Mouse (Mus musculus) central nervous system, embryonic 11.5 days (tissue): ENCODE data around the gene Dnajc14. TPM values are rescaled to one million over a fixed set of nuclear protein-coding genes. Genes with fewer than 3 reads are reported as not detected.

Experiments used
- polyA plus RNA-seq: library from polyadenylated mRNA; depleted of rRNA; stranded (reverse); fragments of >200 nt; gene quantifications from 2 replicates; pipeline ENCODE4 v1.2.3, GENCODE M21; 2012; rRNA removed

Dnajc14 gene
- 31.5 and 33.5 TPM in 2 replicates for polyA plus RNA-seq

GRCm38 (mm10) chr10:128803771-128804270, at the start of gene Dnajc14:
Dnajc14 (plus strand) TSS chr10:128804062.

DNA sequence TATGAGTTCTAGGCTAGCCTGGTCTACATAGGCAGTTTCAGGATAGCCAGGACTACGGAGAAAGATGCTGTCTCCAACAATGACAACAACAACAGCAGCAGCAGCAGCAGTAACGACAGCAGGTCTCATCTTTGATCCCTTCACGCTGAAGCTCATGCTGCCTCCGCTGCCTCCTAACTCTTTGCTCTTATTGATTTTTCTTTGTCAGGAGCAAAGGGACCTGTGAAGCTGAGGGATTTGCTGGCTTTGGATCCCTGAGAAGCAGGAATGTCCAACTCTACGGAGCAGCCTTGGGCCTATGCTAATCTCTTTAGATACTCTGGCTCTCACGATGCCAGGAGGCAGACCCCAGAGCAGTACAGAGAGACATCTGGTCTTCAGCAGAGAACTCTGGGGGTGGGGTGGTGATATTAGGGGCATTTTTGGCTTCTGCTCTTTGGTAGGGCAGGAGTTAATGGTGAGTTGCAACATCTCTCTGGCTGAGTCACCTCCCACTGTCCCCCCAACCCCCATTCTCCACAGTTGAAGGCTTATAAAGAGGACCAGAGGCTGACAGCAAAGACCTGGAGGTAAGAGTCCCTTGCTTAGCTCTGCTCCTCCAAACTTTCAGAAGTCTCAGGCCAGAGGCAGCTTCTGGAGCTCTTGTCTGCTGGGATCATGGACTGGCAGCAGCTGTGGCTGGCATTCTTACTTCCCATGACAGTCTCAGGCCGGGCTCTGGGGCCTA, 13.3 kb upstream of the Dnajc14 start, which contains the start of gene Mmp19:
Mmp19 (plus strand) TSS at position 513 of the 727 bp plus-strand sequence.

GRCm38 (mm10) chr10:128804271-128805091, 619 bp downstream of the Dnajc14 start, which contains the start of gene Tmem198b:
Tmem198b (minus strand) TSS chr10:128804370.

GRCm38 (mm10) chr10:128817033-128817432, 13.2 kb downstream of the Dnajc14 start, which contains the start of gene Sarnp:
Sarnp (plus strand) TSS chr10:128817333.

GRCm38 (mm10) chr10:128821358-128822056, 17.6 kb downstream of the Dnajc14 start, which contains the start of gene Ormdl2:
Ormdl2 (minus strand) TSS chr10:128821645.

Other genes with a start within 250 kb of the Dnajc14 start
- gene Pa2g4, start 238.1 kb upstream of the Dnajc14 start, polyA plus RNA-seq, result 195 and 212 TPM in 2 replicates
- 1.2 and 9.9 TPM in 2 replicates for gene Erbb3, start 214.4 kb upstream of the Dnajc14 start, polyA plus RNA-seq
- 1,123 and 1,713 TPM in 2 replicates for gene Rps26, start 177.3 kb upstream of the Dnajc14 start, polyA plus RNA-seq
- gene Ikzf4, start 158.1 kb upstream of the Dnajc14 start, polyA plus RNA-seq, result 6.5 and 8.1 TPM in 2 replicates
- 10.3 and 11.9 TPM in 2 replicates for gene Suox, start 130.0 kb upstream of the Dnajc14 start, polyA plus RNA-seq
- gene Rab5b, start 107.8 kb upstream of the Dnajc14 start, polyA plus RNA-seq, result 46.7 and 74.5 TPM in 2 replicates
- 2.6 TPM in 2 replicates for gene Pmel, start 99.9 kb upstream of the Dnajc14 start, polyA plus RNA-seq
- 66.7 and 98.8 TPM in 2 replicates for gene Cdk2, start 99.0 kb upstream of the Dnajc14 start, polyA plus RNA-seq
- 6.9 and 8.4 TPM in 2 replicates for gene Dgka, start 59.2 kb upstream of the Dnajc14 start, polyA plus RNA-seq
- 67.9 and 89.4 TPM in 2 replicates for gene Pym1, start 56.2 kb upstream of the Dnajc14 start, polyA plus RNA-seq
- 0.63 and 0.98 TPM in 2 replicates for gene Mmp19, start 13.2 kb upstream of the Dnajc14 start, polyA plus RNA-seq
- gene Tmem198b, start 308 bp downstream of the Dnajc14 start, polyA plus RNA-seq, result 20.1 and 26.3 TPM in 2 replicates
- gene Sarnp, start 13.3 kb downstream of the Dnajc14 start, polyA plus RNA-seq, result 179 and 285 TPM in 2 replicates
- gene Ormdl2, start 17.6 kb downstream of the Dnajc14 start, polyA plus RNA-seq, result 28.3 and 45.2 TPM in 2 replicates
- gene Gdf11, start 87.7 kb downstream of the Dnajc14 start, polyA plus RNA-seq, result 17.2 and 21.7 TPM in 2 replicates
- gene Cd63, start 96.9 kb downstream of the Dnajc14 start, polyA plus RNA-seq, result 82.1 and 143 TPM in 2 replicates
- 14.8 and 16.9 TPM in 2 replicates for gene Rdh5, start 118.8 kb downstream of the Dnajc14 start, polyA plus RNA-seq
- gene Bloc1s1, start 120.0 kb downstream of the Dnajc14 start, polyA plus RNA-seq, result 223 and 301 TPM in 2 replicates
- gene Itga7, start 129.8 kb downstream of the Dnajc14 start, polyA plus RNA-seq, result 3.0 and 4.4 TPM in 2 replicates
- 0.04 TPM in 1 of 2 replicates, not detected in the other for gene Mettl7b, start 156.9 kb downstream of the Dnajc14 start, polyA plus RNA-seq
- gene Olfr9, start 185.4 kb downstream of the Dnajc14 start, polyA plus RNA-seq, result not detected in 2 replicates
- gene Olfr763, start 206.7 kb downstream of the Dnajc14 start, polyA plus RNA-seq, result not detected in 2 replicates
- not detected in 2 replicates for gene Olfr764-ps1, start 235.8 kb downstream of the Dnajc14 start, polyA plus RNA-seq
- gene Olfr765, start 245.9 kb downstream of the Dnajc14 start, polyA plus RNA-seq, result not detected in 2 replicates